Mouse (Mus musculus): ENCODE data around the gene Arfrp1. TPM values are rescaled to one million over a fixed set of nuclear protein-coding genes. Genes with fewer than 3 reads are reported as not detected.

Gene Arfrp1
- polyA plus RNA-seq, 1 experiment from 2014 or later: 36.3 TPM

GRCm38 (mm10) chr2:181392600-181393213, 27.5 kb upstream of the Arfrp1 start:
- Histone ChIP-seq H3K27ac (ENCODE audit: low read depth, low read length) (no peak overlapping the region), H3K9ac (ENCODE audit: low read depth, low read length) (no peak overlapping the region), H3K4me1 (ENCODE audit: control insufficient read depth, insufficient read depth, low read length) (no peaks in the 10 kb centered on the region), H3K36me3 (ENCODE audit: control insufficient read depth, insufficient read depth, low read length) (peaks cover 6% of the 10 kb centered on the region), H3K4me3 (ENCODE audit: low read depth, low read length) (no peak overlapping the region), H3K9me3 (replicated peaks; ENCODE audit: control insufficient read depth, low read length) (no peaks in the 10 kb centered on the region), H3K4me2 (no peak overlapping the region), H3K27me3 (ENCODE audit: control insufficient read depth, insufficient read depth, low read length) (no peaks in the 10 kb centered on the region)
- 35% methylated on average over 4 of the region's 4 CpGs for WGBS (ENCODE audit: insufficient replicate concordance)
- ATAC-seq (replicated peaks; ENCODE audit: insufficient number of reproducible peaks, low FRiP score, low TSS enrichment): no peak

- WGBS (ENCODE audit: insufficient replicate concordance): 69% methylated on average over 2 of the region's 2 CpGs
- H3K27me3 ChIP-seq (ENCODE audit: control insufficient read depth, insufficient read depth, low read length): no peaks in the 10 kb centered on the region
- no peak overlapping the region for H3K4me2 ChIP-seq
- no peak for ATAC-seq (replicated peaks; ENCODE audit: insufficient number of reproducible peaks, low FRiP score, low TSS enrichment)
- H3K9me3 ChIP-seq (replicated peaks; ENCODE audit: control insufficient read depth, low read length): no peaks in the 10 kb centered on the region
- no peak overlapping the region for H3K4me3 ChIP-seq (ENCODE audit: low read depth, low read length)
- H3K36me3 ChIP-seq (ENCODE audit: control insufficient read depth, insufficient read depth, low read length): peaks cover 6% of the 10 kb centered on the region
- no peak overlapping the region for H3K9ac ChIP-seq (ENCODE audit: low read depth, low read length)
- no peak overlapping the region for H3K27ac ChIP-seq (ENCODE audit: low read depth, low read length)
- no peaks in the 10 kb centered on the region for H3K4me1 ChIP-seq (ENCODE audit: control insufficient read depth, insufficient read depth, low read length)
Observed at GRCm38 (mm10) chr2:181391541-181391940, 26.3 kb upstream of the Arfrp1 start.

- Histone ChIP-seq H3K27ac (ENCODE audit: low read depth, low read length) (no peak overlapping the region), H3K4me2 (no peak overlapping the region), H3K4me3 (ENCODE audit: low read depth, low read length) (no peak overlapping the region), H3K27me3 (ENCODE audit: control insufficient read depth, insufficient read depth, low read length) (no peaks in the 10 kb centered on the region), H3K9ac (ENCODE audit: low read depth, low read length) (no peak overlapping the region), H3K9me3 (replicated peaks; ENCODE audit: control insufficient read depth, low read length) (no peaks in the 10 kb centered on the region), H3K36me3 (ENCODE audit: control insufficient read depth, insufficient read depth, low read length) (peaks cover 6% of the 10 kb centered on the region), H3K4me1 (ENCODE audit: control insufficient read depth, insufficient read depth, low read length) (no peaks in the 10 kb centered on the region)
- WGBS (ENCODE audit: insufficient replicate concordance): 83% methylated on average over 15 of the region's 15 CpGs
- no peak for ATAC-seq (replicated peaks; ENCODE audit: insufficient number of reproducible peaks, low FRiP score, low TSS enrichment)
Observed at GRCm38 (mm10) chr2:181391022-181391421, 25.8 kb upstream of the Arfrp1 start.

DNA sequence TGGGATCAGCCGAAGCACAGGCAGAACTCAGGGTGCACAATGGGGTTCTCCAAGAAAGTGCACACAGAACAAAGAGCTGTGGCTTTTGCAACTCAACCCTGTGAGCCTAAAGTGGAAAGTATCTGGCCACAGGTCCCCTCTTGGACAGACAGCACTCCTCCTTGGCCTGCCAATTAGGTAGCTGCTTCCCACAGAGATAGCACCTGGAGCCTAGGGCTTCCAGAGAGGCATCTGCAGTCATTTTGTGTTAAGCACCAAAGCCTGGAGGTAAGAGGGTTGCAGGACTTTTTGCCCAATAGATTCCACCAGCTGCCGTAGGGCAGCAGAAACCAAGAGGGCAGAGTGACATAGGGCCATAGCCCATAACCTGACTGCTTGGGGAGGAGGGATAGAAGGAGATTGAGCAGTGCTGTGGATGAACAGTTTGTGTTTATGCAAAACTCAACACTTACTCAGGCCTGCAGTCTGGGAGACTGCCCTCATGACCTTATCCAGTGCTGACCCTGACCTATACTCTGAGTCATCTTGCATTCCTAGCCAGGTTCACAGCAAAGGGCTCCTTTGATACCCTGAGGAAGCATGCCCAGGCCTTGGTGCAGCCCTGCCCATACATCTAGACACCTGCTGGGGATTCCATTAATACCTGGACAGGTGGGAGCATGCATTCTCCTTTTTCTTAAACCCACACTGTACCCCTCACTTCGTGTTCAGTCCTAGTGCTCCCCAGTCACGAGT, 25.1 kb upstream of the Arfrp1 start:
- Histone ChIP-seq H3K4me3 (ENCODE audit: low read depth, low read length) (no peak overlapping the region), H3K27ac (ENCODE audit: low read depth, low read length) (no peak overlapping the region), H3K9ac (ENCODE audit: low read depth, low read length) (no peak overlapping the region), H3K36me3 (ENCODE audit: control insufficient read depth, insufficient read depth, low read length) (peaks cover 6% of the 10 kb centered on the region), H3K4me1 (ENCODE audit: control insufficient read depth, insufficient read depth, low read length) (no peaks in the 10 kb centered on the region), H3K27me3 (ENCODE audit: control insufficient read depth, insufficient read depth, low read length) (no peaks in the 10 kb centered on the region), H3K9me3 (replicated peaks; ENCODE audit: control insufficient read depth, low read length) (no peaks in the 10 kb centered on the region), H3K4me2 (no peak overlapping the region)
- 74% methylated on average over 4 of the region's 4 CpGs for WGBS (ENCODE audit: insufficient replicate concordance)
- ATAC-seq (replicated peaks; ENCODE audit: insufficient number of reproducible peaks, low FRiP score, low TSS enrichment): no peak; the same call in 1 of the 2 replicates

DNA sequence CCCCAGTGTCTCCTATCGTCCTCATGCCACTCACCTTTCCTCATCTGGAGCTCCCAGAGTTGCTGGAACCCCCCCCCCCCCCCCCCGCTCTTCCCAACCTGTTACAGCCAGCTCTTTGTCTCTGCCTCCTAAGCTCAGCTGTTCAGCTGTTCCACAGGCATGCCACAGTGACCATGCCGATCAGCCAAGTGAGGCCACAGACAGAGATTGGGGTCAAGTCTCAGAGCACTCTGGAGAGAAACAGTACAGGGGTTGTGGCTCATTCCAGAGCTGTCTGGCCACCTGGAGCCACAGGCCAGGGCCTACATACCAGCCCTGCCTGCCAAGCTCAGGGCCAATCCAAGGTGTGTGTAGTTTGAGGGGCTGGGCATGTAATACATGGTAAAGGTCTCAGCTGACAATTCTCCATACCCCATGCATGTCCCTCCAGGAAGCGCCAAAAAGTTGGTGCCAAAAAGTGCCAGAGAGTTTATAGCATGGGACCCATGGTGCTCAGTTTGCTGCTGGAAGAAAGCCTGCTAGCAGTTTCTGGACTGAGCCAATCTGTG, 21.5 kb upstream of the Arfrp1 start:
- Histone ChIP-seq H3K9me3 (replicated peaks; ENCODE audit: control insufficient read depth, low read length) (no peaks in the 10 kb centered on the region), H3K36me3 (ENCODE audit: control insufficient read depth, insufficient read depth, low read length) (0 out of 2 replicates have a peak, but pooled peaks cover 7% of the 10 kb centered on the region), H3K4me1 (ENCODE audit: control insufficient read depth, insufficient read depth, low read length) (no peaks in the 10 kb centered on the region), H3K27ac (ENCODE audit: low read depth, low read length) (no peak overlapping the region), H3K9ac (ENCODE audit: low read depth, low read length) (no peak overlapping the region), H3K4me2 (no peak overlapping the region), H3K27me3 (ENCODE audit: control insufficient read depth, insufficient read depth, low read length) (no peaks in the 10 kb centered on the region), H3K4me3 (ENCODE audit: low read depth, low read length) (no peak overlapping the region)
- 83% methylated on average over 4 of the region's 4 CpGs for WGBS (ENCODE audit: insufficient replicate concordance)
- no peak for ATAC-seq (replicated peaks; ENCODE audit: insufficient number of reproducible peaks, low FRiP score, low TSS enrichment)

- 78% methylated on average over 3 of the region's 3 CpGs for WGBS (ENCODE audit: insufficient replicate concordance)
- H3K9me3 ChIP-seq (replicated peaks; ENCODE audit: control insufficient read depth, low read length): no peaks in the 10 kb centered on the region
- H3K27ac ChIP-seq (ENCODE audit: low read depth, low read length): no peak overlapping the region
- H3K36me3 ChIP-seq (ENCODE audit: control insufficient read depth, insufficient read depth, low read length): 0 out of 2 replicates have a peak, but pooled peaks cover 10% of the 10 kb centered on the region
- H3K27me3 ChIP-seq (ENCODE audit: control insufficient read depth, insufficient read depth, low read length): no peaks in the 10 kb centered on the region
- H3K9ac ChIP-seq (ENCODE audit: low read depth, low read length): no peak overlapping the region
- H3K4me1 ChIP-seq (ENCODE audit: control insufficient read depth, insufficient read depth, low read length): no peaks in the 10 kb centered on the region
- H3K4me3 ChIP-seq (ENCODE audit: low read depth, low read length): no peak overlapping the region
- ATAC-seq (replicated peaks; ENCODE audit: insufficient number of reproducible peaks, low FRiP score, low TSS enrichment): no peak
- no peak overlapping the region for H3K4me2 ChIP-seq
Observed at GRCm38 (mm10) chr2:181385885-181386284, 20.7 kb upstream of the Arfrp1 start.

GRCm38 (mm10) chr2:181384919-181385391, 19.8 kb upstream of the Arfrp1 start:
- H3K27ac ChIP-seq (ENCODE audit: low read depth, low read length): no peak overlapping the region
- 85% methylated on average over 4 of the region's 4 CpGs for WGBS (ENCODE audit: insufficient replicate concordance)
- H3K4me3 ChIP-seq (ENCODE audit: low read depth, low read length): no peak overlapping the region
- no peaks in the 10 kb centered on the region for H3K4me1 ChIP-seq (ENCODE audit: control insufficient read depth, insufficient read depth, low read length)
- ATAC-seq (replicated peaks; ENCODE audit: insufficient number of reproducible peaks, low FRiP score, low TSS enrichment): no peak
- no peak overlapping the region for H3K4me2 ChIP-seq
- H3K27me3 ChIP-seq (ENCODE audit: control insufficient read depth, insufficient read depth, low read length): no peaks in the 10 kb centered on the region
- H3K36me3 ChIP-seq (ENCODE audit: control insufficient read depth, insufficient read depth, low read length): peaks cover 14% of the 10 kb centered on the region; the same call in 1 of the 2 replicates
- no peak overlapping the region for H3K9ac ChIP-seq (ENCODE audit: low read depth, low read length)
- H3K9me3 ChIP-seq (replicated peaks; ENCODE audit: control insufficient read depth, low read length): no peaks in the 10 kb centered on the region

DNA sequence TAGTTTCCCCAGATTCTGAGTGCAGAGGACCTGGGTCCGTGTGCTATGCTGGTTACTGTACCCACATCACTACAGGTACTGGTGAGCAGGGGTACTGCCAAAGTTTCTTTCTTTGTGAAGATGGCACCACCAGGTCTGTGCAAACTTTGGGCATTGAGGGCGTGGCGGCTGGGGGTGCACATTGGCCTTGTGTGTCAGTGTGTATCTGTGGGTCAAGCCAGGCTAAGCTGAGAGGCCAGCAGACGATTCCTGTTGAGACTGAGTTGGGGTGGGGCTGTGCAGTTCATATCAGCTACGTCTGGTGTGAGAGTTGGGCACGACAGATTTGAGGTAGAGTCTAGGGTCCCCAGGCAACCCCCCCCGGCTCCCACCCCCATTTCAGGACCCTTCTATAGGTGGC, 19.3 kb upstream of the Arfrp1 start:
- ATAC-seq (replicated peaks; ENCODE audit: insufficient number of reproducible peaks, low FRiP score, low TSS enrichment): no peak

More for the DNA sequence above, 19.3 kb upstream of the Arfrp1 start:
- Histone ChIP-seq H3K27ac (ENCODE audit: low read depth, low read length) (no peak overlapping the region), H3K9ac (ENCODE audit: low read depth, low read length) (no peak overlapping the region), H3K4me1 (ENCODE audit: control insufficient read depth, insufficient read depth, low read length) (no peaks in the 10 kb centered on the region), H3K27me3 (ENCODE audit: control insufficient read depth, insufficient read depth, low read length) (no peaks in the 10 kb centered on the region), H3K36me3 (ENCODE audit: control insufficient read depth, insufficient read depth, low read length) (peaks cover 16% of the 10 kb centered on the region; the same call in 1 of the 2 replicates), H3K9me3 (replicated peaks; ENCODE audit: control insufficient read depth, low read length) (no peaks in the 10 kb centered on the region), H3K4me2 (no peak overlapping the region), H3K4me3 (ENCODE audit: low read depth, low read length) (no peak overlapping the region)
- WGBS (ENCODE audit: insufficient replicate concordance): 73% methylated on average over 7 of the region's 7 CpGs
